Mouse (Mus musculus) kidney, adult 18-20 months (tissue): ENCODE data around the gene Psme2b.
A peak's percentile ranks its signal among the peaks of the same experiment; 100 is the strongest.
"Not testable (repeated sequence)": the region's sequence is repeated elsewhere in the genome, so short reads cannot be mapped to it uniquely, and the experiment has no call there.

Experiments used
- DNase-seq: peaks from one replicate; pipeline ENCODE4 v3.0.0; 2021

Gene Psme2b

DNA sequence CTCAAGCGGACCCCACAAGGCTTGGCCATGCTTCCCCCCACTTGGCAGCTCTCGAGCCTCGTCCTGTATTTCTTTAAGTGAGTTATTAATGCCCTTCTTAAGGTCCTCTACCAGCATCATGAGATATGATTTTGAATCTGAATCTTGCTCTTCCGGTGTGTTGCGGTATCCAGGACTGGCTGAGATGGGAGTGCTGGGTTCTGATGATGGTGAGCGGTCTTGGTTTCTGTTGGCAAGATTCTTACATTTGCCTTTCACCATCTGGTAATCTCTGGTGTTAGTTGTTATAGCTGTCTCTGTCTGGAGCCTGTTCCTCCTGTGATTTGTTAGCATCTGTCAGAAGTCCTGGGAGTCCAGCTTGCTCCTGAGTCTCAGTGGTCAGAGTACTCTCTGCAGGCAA is at the start of gene Psme2b:
TSS of gene Psme2b (minus strand) at position 101 of the 400 bp plus-strand sequence.
- not testable (repeated sequence) for DNase-seq

DNA sequence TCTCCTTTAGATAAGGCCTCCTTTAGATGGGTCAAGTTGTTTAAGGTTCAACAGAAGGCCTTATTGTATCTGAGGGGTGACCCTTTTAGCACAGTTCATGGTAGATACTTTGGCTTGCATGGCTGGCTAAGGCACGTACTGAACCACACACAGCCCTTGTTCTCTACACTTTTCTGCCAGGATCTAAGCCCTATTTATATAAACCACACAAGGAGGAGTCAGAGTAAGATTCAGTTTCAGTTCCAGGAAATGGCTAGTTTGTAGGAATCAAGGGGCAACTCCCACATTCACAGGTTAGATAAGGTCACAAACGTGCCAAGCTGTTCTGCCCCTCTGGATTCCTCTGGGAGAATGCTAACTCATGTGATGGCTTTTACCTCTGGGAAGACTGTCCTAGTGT is 48.0 kb upstream of the Psme2b start, which contains the start of gene Tgtp1:
TSS of gene Tgtp1 (minus strand) at position 155 of the 400 bp plus-strand sequence.
- not testable (repeated sequence) for DNase-seq

DNA sequence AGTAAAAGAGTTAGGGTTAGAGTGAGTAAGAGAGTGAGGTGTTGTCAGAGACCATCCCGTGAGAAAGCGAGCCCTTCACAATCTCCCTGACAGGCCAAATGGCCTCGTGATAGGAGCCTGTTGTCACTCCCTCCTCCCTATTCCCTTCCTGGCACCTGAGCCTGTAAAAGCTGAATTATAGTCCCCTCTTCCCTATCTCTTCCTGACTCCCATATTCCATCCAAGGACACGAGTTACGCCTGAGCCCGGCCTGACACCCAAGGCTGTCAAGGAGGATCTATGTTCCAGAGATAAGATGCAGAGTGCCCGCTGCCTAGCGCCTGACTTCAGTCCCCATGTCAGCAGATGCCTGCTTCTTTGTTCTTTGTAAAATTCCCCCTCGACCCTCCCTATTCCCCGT is 47.3 kb upstream of the Psme2b start:
- DNase-seq, result not testable (repeated sequence)

DNA sequence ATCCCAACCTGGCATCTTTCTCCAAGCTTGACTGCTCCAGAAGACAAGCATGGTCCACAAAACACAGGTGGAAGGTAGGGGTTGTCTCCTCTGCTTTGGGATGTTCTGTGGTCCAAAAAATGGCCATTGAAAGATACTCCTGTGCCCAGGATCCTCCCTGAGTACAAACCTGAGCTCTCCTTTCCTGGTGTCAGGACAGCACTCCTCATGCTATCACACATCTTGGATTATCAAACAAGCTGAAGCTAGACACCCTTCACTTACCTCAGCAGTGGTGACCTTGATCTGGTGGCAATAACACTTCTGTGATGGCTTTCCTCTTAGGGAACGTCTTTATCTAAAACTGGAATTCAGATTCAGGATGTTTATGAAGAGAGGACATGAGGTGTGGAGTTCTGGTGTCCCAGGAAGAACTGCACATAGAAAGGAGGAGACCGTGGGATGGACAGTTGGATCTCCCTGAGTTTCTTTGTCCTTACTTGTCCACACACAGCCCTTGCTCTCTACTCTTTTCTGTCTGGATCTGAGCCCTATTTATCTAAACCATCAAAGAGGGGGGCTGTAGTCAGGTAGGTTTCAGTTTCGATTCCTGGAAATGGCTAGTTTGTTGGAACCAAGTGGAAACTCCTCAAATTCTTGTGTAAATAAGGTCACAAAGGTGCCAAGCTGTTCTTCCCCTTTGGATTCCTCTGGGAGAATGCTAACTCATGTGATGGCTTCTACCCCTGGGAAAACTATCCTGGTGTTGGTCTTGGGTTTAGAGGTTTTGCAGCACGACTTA is 45.9 kb upstream of the Psme2b start, which contains the start of gene Gm12185:
TSS of gene Gm12185 (minus strand) at position 487 of the 781 bp plus-strand sequence.
- DNase-seq, result peak; percentile 16

DNA sequence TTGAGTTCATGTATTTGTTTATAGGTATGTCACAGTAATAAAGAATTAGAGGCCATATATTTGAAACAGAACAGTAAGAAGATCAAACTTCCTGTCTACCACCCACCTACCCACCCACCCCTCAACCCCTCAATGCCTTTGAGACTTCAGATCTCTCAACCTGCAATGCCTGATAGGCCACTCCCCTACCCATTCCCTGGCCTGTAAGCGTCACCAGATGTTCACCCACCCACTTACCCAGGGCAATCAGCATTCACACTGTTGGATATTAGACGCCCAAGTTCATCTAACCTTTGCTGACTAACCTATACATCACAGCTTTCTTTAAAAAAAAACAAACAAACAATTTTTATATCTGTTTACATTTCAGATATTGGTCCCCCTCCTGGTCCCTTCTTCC is 44.0 kb upstream of the Psme2b start:
- not testable (repeated sequence) for DNase-seq

DNA sequence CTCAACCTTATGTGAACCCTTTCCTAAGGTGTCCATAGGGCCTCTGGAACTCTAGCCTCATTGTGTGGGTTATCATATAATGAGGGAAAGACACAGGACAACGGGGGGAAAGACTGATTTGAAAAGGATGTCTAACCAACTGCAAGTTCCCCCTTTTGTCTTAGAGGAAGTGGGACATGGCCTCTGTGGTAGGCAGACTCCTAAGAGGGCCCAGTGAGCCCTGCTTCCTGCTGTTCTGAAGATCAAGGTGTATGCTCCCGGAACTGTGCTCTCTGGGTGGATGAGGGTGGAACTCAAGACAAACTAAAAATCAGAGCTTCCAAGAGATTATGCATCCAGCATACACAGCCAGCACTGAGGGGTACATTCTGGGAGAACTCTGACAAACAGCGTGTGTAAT is 42.2 kb upstream of the Psme2b start:
- not testable (repeated sequence) for DNase-seq

DNA sequence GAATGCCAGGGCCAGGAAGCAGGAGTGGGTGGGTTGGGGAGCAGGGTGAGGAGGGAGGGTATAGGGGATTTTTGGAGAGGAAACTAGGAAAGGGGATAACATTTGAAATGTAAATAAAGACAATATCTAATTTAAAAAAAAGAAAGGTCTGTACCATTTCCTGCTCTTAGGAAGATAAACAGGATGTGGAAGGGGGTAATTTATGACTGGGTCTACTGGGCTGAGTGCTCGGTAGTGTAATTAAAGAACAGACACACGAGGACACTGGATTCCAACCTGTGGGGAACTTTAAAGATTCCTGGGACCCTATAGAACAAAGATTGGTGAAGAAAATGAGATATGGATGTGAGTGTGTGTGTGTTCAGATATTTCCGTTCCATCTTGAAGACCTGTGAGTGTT is 36.9 kb upstream of the Psme2b start:
- not testable (repeated sequence) for DNase-seq

DNA sequence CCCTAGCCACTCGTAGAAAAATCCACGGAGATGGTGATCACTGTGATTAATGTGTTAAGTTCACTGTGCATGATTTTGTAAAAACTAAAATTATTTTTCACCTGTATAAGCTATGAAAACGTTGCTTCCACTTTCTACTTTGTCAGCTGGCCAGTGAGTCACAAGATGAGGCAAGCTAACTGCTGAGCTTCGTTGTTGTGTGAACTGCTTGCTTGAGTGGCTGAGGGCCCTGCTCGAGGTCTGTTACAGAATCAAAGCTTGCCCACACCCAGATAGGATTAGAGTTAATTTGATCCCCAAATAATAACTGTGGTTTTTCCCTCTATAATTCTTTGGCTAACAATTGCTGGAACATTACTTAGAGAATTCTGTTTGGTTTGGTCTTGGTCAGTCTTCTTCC is 34.1 kb upstream of the Psme2b start:
- not testable (repeated sequence) for DNase-seq

DNA sequence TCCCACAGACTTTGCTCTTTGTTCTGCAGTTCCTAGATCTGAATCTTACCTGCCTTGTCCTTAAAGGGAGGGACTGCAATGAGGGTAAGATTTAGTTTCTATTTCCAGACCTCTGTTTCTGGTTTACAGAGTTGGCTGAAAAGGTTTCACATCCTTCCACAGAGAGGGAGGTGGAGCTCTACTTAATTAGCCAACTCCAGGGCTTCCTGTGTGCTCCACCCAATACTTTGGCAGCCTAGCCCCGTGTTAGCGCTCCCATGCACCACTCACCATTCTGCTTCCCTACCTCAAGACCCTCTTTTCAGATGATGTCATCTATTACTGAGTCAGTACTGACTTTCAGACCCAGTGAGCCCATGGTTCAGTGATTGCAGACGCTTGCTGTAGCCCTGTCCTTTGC is 33.3 kb upstream of the Psme2b start, which contains the start of gene 9930111J21Rik1:
TSS of gene 9930111J21Rik1 (minus strand) at position 148 of the 400 bp plus-strand sequence.
- DNase-seq, result not testable (repeated sequence)

DNA sequence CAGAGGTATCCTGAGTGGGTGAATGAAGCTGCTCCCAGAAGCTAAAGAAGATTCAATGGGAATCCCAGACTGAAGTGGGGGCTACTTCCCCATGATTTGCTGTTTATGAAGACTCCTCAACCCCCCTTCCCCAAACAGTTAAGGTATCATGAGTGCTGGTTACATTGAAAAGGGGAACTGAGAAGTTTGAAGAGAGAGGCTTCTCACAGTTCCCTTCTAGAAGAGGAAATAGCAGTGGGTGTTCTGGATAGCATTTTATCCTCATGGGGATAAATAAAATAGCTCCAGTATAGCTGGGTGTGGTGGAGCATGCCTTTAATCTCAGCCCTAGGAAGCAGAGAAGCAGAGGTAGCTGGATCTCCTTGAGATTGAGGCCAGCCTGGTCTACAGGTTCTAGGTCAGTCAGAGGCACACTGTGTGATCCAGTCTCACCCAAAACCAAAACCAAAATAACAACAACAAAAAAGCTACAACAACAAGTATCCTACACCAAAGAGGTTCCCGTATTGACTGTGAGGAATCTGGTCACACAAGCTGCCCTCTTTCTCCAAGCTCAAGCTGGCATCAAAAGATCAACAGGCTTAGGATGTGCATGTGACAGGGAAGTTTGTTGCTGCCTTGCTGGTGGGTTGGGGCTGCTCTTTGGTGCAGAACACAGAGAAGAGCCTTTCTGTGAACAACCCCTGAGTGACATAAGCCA is 32.4 kb upstream of the Psme2b start, which contains the start of gene Olfr56:
TSS of gene Olfr56 (plus strand) at position 650 of the 700 bp plus-strand sequence.
- DNase-seq, result not testable (repeated sequence)

DNA sequence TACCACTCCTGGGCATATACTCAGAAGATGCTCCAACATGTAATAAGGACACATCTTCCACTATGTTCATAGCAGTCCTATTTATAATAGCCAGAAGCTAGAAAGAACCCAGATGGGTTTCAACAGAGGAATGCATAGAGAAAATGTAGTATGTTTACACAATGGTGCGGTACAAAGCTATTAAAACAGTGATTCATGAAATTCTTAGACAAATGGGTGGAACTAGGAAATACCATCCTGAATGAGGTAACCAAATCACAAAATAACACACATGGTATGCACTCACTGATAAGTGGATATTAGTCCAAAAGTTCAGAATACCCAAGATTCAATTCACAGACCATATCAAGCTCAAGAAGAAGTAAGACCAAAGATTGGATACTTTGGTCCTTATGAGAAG is 28.7 kb upstream of the Psme2b start:
- not testable (repeated sequence) for DNase-seq

DNA sequence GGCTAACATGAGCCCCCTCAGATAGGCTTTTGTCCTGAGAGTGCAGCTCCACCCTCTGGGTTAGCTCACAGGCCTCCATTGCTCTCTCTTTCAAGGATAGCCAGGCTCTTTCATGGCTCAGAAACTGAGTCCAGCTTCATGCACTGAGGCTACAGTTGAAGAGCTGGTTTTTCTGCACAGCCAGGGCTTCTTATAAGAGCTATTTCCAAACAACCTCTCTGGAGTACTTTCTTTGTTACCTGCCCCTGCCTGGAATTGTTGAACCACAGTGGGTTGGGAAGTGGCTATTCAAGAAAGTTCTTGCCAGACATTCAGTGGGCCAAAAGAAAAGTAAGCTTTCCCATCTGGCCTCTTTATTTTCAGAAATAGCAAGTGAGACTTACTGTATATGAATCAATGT is 6.7 kb downstream of the Psme2b start:
- not testable (repeated sequence) for DNase-seq

DNA sequence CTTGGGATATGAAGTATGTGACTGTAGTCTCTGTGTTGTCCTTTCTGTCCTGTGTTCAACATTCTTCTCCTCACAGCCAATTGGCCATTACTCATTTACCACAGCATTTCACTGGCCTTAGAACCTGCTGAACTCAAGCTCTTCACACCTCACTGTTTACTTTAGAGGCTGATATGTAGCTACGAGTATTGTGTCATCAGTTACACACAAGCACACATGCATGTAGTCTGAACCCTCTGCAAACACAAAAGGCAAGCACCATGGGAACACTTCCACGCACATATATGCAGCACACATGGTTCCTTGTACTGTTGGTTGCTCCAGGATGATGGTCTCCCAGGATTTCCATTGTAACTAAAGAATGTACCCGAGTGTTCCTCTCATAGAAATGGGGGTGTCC is 10.7 kb downstream of the Psme2b start:
- not testable (repeated sequence) for DNase-seq

DNA sequence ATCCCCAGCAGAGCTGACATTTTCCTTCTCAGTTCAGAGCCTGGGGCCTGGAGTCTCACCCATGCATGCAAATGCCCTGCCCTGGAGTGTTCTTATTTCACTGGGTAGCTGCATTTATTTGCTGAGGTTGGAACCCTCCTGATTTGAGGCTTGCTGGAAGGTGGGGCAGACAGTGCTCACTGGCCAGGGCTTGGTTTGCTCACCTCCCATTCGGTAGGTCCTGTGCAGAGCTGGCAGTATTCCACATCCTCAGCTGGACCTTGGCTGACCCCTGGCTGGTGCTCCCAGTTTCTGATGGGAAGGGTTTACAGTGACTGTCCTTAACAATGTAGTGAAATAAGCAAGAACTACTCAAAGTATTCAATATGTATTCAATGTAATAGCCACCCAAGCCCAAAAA is 12.1 kb downstream of the Psme2b start:
- not testable (repeated sequence) for DNase-seq

DNA sequence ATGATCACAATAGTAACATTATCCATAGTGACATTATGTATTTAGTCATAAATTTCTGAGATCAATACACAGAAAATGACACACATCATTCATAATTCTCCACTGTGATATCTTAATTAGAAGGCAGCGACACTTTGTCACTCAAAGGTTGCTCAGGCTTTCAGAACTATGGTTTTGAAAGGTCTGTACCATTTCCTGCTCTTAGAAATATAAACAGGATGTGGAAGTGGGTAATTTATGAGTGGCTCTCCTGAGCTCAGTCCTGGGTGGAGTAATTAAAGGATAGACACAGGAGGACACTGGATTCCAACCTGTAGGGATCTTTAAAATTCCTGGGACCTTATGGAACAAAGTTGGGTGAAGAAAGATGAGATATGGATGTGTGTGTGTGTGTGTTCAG is 12.6 kb downstream of the Psme2b start:
- not testable (repeated sequence) for DNase-seq

DNA sequence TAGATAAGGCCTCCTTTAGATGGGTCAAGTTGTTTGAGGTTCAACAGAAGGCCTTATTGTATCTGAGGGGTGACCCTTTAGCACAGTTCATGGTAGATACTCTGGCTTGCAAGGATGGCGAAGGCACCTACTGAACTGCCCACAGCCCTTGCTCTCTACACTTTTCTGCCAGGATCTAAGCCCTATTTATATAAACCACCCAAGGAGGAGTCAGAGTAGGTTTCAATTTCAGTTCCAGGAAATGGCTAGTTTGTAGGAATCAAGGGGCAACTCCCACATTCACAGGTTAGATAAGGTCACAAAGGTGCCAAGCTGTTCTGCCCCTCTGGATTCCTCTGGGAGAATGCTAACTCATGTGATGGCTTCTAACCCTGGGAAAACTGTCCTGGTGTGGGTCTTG is 17.9 kb downstream of the Psme2b start:
- DNase-seq, result not testable (repeated sequence)

DNA sequence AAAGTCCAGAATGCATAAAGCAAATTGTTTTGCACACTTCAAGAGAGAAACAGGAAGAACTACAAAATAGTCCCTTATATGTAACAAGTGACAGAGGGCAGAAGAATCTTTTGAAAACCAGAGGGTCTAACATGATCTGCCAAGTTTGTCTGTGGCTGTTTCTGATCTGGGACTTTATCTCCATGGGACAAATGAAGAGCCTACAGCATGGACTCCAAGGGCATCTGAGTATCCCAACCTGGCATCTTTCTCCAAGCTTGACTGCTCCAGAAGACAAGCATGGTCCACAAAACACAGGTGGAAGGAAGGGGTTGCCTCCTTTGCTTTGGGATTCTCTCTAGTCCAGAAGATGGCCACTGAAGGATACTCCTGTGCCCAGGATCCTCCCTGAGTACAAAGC is 19.6 kb downstream of the Psme2b start:
- DNase-seq, result not testable (repeated sequence)

DNA sequence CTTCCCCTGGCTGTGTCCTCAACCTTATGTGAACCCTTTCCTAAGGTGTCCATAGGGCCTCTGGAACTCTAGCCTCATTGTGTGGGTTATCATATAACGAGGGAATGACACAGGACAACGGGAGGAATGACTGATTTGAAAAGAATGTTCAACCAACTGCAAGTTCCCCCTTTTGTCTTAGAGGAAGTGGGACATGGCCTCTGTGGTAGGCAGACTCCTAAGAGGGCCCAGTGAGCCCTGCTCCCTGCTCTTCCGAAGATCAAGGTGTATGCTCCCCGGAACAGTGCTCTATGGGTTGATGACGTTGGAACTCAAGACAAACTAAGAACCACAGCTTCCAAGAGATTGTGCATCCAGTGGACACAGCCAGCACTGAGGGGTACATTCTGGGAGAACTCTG is 22.2 kb downstream of the Psme2b start:
- DNase-seq, result not testable (repeated sequence)

DNA sequence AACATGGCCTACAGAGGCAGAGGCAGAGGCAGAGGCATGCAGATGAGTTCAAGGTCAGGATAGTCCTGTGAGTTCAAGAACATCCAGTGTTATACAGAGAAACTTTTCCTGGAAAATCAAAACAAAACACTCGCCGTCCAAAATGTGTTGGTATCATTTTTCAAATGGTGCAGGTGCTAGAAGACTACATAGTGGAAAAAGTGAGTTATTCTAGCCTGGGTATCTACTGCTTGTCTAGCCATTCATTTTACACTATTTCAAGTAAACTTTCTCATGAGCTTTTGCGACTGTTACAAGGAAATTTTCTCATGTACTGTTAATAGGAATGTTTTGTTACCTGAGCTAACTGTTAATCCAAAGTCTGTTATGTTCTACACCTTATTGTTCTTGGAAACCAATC is 27.6 kb downstream of the Psme2b start:
- DNase-seq, result no peak

DNA sequence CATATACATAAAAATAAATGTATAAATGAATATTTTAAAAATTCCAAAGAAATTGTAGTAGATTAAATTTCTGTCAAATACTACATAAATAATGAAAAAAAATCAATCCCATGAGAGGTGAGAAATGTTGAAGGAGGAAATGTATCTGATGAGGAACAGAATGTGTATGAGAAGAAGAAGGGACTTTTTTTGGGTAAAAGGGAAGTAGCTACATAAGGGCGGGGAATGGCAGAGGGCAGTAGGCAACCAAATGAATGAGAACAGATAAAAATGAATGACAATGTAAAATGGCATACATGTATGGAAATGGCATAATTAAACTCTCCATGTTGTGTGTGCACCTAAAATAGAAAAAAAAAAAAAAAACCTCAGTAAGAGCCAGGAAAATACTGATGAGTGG is 32.4 kb downstream of the Psme2b start:
- DNase-seq, result no peak

DNA sequence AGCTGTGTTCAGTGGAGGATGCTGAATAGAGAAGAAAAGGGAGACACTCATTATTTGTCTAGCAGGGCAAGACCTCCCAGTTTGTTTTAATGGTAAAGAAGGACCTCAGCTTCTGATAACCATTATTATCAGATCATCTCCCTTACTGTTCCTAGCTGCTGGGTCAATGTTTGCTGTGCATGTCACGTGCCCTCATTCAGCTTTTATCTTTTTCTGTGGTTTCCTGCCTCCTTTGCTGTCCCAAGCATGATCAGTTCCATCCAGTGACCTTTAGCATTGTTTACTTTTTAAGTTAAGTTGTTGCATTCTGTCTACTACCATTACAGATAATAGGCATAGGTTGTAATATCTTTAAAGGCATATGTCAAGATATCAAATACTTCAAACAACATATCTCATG is 37.5 kb downstream of the Psme2b start:
- DNase-seq, result no peak

DNA sequence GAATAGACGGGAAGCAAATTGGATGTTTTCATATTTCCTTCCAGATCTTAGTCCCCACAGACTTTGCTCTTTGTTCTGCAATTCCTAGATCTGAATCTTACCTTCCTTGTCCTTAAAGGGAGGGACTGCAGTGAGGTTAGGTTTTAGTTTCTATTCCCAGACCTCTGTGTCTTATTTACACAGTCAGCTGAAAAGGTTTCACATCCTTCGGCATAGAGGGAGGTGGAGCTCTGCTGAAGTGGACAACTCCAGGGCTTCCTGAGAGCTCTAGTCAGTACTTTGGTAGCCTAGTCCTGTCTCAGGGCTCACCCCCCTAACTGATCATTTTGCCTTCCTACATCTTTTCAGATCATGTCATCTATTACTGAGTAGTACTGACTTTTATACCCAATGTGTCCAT is 44.0 kb downstream of the Psme2b start, which contains the start of gene Gm5431:
TSS of gene Gm5431 (minus strand) at position 194 of the 400 bp plus-strand sequence.
- DNase-seq, result no peak

DNA sequence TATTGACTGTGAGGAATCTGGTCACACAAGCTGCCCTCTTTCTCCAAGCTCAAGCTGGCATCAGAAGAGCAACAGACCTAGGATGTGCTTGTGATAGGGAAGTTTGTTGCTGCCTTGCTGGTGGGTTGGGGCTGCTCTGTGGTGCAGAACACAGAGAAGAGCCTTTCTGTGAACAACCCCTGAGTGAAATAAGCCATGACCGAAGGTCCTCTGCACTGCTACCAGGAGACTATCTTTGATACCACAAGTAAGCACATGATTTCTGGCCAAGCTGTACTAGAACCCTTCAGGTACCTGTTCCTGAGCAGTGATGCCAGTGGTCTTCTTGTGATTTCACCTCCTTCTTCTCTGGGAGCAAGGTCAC is 44.4 kb downstream of the Psme2b start:
- DNase-seq, result not testable (repeated sequence)
